Mouse (Mus musculus): ENCODE results near the gene Olfr180.

- TF ChIP-seq EP300 (IDR thresholded peaks at IDR 0.05; ENCODE audit: low read depth) (no peak), CTCF (IDR thresholded peaks at IDR 0.05; ENCODE audit: low read depth) (no peak)
Measured at GRCm38 (mm10) chr16:58874668-58875067, 54.5 kb downstream of the Olfr180 start, which contains the start of gene Olfr177.
